Mouse (Mus musculus): ENCODE measurements at regions not wholly inside any gene's neighbourhood (a gene's known extent, or its start where the extent isn't known, plus 50 kb on each side); places are given as distances from the start of the nearest gene placed in this dataset.

DNA sequence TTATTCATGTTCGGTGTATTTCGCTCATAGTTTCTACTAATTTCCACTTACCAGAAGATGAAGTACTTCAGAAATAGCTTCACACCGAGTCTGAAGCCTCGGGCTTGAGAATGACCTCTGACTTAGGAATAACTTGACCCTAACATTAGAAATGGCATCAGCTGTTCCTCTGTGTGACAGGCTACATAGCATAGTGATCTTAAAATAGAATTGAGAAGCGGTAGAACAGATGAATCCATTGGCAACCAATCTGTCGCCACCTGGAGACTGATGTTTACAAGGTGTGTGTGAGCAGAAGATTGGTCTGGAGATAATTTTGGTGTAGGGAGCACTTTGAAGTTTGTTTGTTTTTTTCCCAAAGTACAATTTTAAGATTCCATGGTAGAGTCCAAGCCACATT, 60.9 kb upstream of the Ahi1 start:
- Histone ChIP-seq H3K9me3 (ENCODE audit: control insufficient read depth, low read length) (no peaks in the 10 kb centered on the region), H3K36me3 (ENCODE audit: control insufficient read depth, insufficient read depth, low read length) (no peaks in the 10 kb centered on the region), H3K9ac (ENCODE audit: low read length) (no peak overlapping the region), H3K4me1 (replicated peaks; ENCODE audit: control insufficient read depth, insufficient read depth, low read length) (no peaks in the 10 kb centered on the region), H3K4me2 (ENCODE audit: low read length) (no peak overlapping the region), H3K27me3 (replicated peaks; ENCODE audit: control insufficient read depth, insufficient read depth, low read length) (no peaks in the 10 kb centered on the region), H3K27ac (ENCODE audit: low read depth) (no peak overlapping the region), H3K4me3 (ENCODE audit: low read depth, low read length) (no peak overlapping the region)
- WGBS = 64% methylated on average over 6 of the region's 6 CpGs
- DNase-seq (ENCODE audit: low spot score) (no peak), ATAC-seq (replicated peaks; ENCODE audit: low FRiP score, low TSS enrichment, low read depth) (no peak)

DNA sequence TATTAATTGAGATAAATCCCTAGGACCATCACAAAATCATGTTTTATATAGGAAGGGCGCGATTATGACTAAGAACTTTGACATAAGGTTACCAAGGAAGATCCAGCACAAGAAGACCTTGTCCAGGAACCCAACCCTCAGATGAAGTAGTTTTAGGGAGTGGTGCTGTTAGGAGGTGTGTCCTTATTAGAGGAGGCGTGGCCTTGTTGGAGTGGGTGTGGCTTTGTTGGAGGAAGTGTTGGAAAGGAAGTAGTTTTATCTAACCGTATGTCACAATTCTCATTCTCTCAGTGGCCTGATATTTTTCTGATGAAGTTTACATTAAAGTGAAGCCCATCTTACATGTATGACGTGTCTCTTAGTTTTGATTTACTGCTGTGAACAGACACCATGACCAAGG, 68.7 kb upstream of the Ahi1 start:
- Histone ChIP-seq H3K9ac (ENCODE audit: low read length) (no peak overlapping the region), H3K4me3 (ENCODE audit: low read depth, low read length) (no peak overlapping the region), H3K4me1 (replicated peaks; ENCODE audit: control insufficient read depth, insufficient read depth, low read length) (no peaks in the 10 kb centered on the region), H3K9me3 (ENCODE audit: control insufficient read depth, low read length) (no peaks in the 10 kb centered on the region), H3K27me3 (replicated peaks; ENCODE audit: control insufficient read depth, insufficient read depth, low read length) (no peaks in the 10 kb centered on the region), H3K27ac (ENCODE audit: low read depth) (no peak overlapping the region), H3K36me3 (ENCODE audit: control insufficient read depth, insufficient read depth, low read length) (no peaks in the 10 kb centered on the region), H3K4me2 (ENCODE audit: low read length) (no peak overlapping the region)
- DNase-seq (ENCODE audit: low spot score) (no peak), ATAC-seq (replicated peaks; ENCODE audit: low FRiP score, low TSS enrichment, low read depth) (no peak)
- whole genome bisulfite sequencing = 89% methylated on average over 5 of the region's 5 CpGs

DNA sequence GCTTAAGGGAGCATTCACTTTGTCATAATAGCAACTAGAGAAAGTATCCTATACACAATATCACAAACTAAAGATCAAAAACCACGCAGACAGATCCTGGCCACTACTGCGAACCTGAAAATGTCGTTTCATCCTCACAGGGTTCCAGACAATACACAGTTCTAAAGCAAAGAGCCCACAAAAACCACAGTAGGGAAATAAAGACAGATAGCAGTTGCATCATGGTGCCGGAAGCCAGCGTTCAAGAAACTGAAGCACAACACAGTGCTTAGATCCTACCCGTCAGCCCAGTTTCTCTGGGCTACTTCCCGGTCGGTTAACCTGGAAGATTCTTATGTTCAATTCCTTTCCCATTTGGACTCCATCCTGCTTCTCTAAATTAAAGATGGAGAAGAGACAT, 69.7 kb upstream of the Ahi1 start:
- no peak for ATAC-seq (replicated peaks; ENCODE audit: low FRiP score, low TSS enrichment, low read depth)
- H3K4me3 ChIP-seq (ENCODE audit: low read depth, low read length) = no peak overlapping the region
- 86% methylated on average over 8 of the region's 8 CpGs for WGBS

DNA sequence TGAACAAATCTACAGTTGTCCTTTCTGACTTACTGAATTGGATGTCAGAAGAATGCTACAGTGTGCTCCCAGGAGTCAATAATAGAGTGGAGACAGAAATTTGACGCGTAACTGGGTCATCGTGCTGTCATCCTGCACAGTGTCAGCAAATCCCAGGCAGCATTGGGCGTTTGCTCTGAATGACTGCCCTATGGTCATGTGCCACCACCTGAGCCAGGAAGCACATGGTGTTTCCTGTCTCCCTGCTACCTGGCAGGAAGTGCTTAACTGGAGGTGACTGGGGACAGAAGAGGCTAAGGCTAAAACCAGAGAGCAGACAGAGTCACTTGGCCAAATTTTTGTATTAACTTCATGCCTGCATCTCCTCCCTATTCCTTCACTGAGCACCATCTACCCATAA, 72.1 kb upstream of the Ahi1 start:
- H3K4me2 ChIP-seq (ENCODE audit: low read length) = no peak overlapping the region
- WGBS = 89% methylated on average over 4 of the region's 4 CpGs
- H3K27me3 ChIP-seq (replicated peaks; ENCODE audit: control insufficient read depth, insufficient read depth, low read length) = no peaks in the 10 kb centered on the region
- H3K27ac ChIP-seq (ENCODE audit: low read depth) = no peak overlapping the region
- no peaks in the 10 kb centered on the region for H3K36me3 ChIP-seq (ENCODE audit: control insufficient read depth, insufficient read depth, low read length)
- DNase-seq (ENCODE audit: low spot score) (no peak), ATAC-seq (replicated peaks; ENCODE audit: low FRiP score, low TSS enrichment, low read depth) (no peak)
- H3K4me3 ChIP-seq (ENCODE audit: low read depth, low read length) = no peak overlapping the region
- no peak overlapping the region for H3K9ac ChIP-seq (ENCODE audit: low read length)
- H3K9me3 ChIP-seq (ENCODE audit: control insufficient read depth, low read length) = no peaks in the 10 kb centered on the region
- H3K4me1 ChIP-seq (replicated peaks; ENCODE audit: control insufficient read depth, insufficient read depth, low read length) = peaks cover 6% of the 10 kb centered on the region; the same call in 1 of the 2 replicates

More for the DNA sequence above, 69.7 kb upstream of the Ahi1 start:
- no peaks in the 10 kb centered on the region for H3K27me3 ChIP-seq (replicated peaks; ENCODE audit: control insufficient read depth, insufficient read depth, low read length)
- no peaks in the 10 kb centered on the region for H3K9me3 ChIP-seq (ENCODE audit: control insufficient read depth, low read length)
- DNase-seq (ENCODE audit: low spot score) = no peak
- H3K4me1 ChIP-seq (replicated peaks; ENCODE audit: control insufficient read depth, insufficient read depth, low read length) = no peaks in the 10 kb centered on the region
- no peaks in the 10 kb centered on the region for H3K36me3 ChIP-seq (ENCODE audit: control insufficient read depth, insufficient read depth, low read length)
- H3K9ac ChIP-seq (ENCODE audit: low read length) = no peak overlapping the region
- H3K4me2 ChIP-seq (ENCODE audit: low read length) = no peak overlapping the region
- no peak overlapping the region for H3K27ac ChIP-seq (ENCODE audit: low read depth)

DNA sequence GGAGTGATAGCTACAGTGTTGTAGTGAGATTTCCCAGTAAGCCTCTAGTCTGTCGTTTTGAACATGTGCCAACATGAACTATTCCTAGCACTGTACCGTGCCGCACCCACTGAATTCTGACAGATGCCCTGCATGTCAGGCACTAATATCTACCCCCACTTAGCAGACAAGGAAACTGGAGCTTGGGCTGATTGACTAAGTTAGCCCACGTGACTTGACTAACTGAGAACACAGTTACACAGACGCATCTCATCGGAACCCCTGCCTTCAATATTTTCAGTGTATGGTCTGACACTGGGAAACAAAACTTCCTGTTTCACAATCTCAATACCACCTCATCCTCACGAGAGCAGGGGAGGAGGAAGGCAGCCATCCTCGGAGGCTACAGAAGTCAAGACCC, 72.9 kb upstream of the Ahi1 start:
- Histone ChIP-seq H3K27ac (ENCODE audit: low read depth) (no peak overlapping the region), H3K4me3 (ENCODE audit: low read depth, low read length) (no peak overlapping the region), H3K4me2 (ENCODE audit: low read length) (no peak overlapping the region), H3K36me3 (ENCODE audit: control insufficient read depth, insufficient read depth, low read length) (no peaks in the 10 kb centered on the region), H3K4me1 (replicated peaks; ENCODE audit: control insufficient read depth, insufficient read depth, low read length) (peaks cover 6% of the 10 kb centered on the region; the same call in 1 of the 2 replicates), H3K27me3 (replicated peaks; ENCODE audit: control insufficient read depth, insufficient read depth, low read length) (no peaks in the 10 kb centered on the region), H3K9me3 (ENCODE audit: control insufficient read depth, low read length) (no peaks in the 10 kb centered on the region), H3K9ac (ENCODE audit: low read length) (no peak overlapping the region)
- WGBS = 75% methylated on average over 8 of the region's 8 CpGs
- DNase-seq (ENCODE audit: low spot score) (no peak), ATAC-seq (replicated peaks; ENCODE audit: low FRiP score, low TSS enrichment, low read depth) (no peak)

DNA sequence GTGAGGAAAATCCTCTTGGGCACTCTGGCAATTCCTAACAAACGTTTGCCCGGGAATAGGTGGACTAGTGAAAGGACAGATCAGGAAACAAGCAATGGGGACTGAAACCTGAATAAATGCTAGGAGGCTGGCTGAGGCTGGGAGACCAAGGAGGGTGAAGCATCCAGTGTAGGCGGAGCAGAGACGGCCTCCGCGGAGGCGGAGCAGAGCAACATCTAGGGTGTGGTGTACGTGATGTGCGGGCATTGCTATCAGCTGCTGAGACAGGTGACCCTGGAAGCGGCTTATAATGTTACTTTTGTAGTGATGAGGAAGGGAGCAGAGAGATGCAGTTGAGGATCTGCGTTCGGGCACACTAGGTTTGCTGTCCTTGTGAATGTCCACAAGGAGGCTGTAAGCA, 85.3 kb upstream of the Ahi1 start:
- DNase-seq (ENCODE audit: low spot score) = no peak
- no peak for ATAC-seq (replicated peaks; ENCODE audit: low FRiP score, low TSS enrichment, low read depth)
- Histone ChIP-seq H3K9ac (ENCODE audit: low read length) (no peak overlapping the region), H3K9me3 (ENCODE audit: control insufficient read depth, low read length) (no peaks in the 10 kb centered on the region), H3K4me1 (replicated peaks; ENCODE audit: control insufficient read depth, insufficient read depth, low read length) (no peaks in the 10 kb centered on the region), H3K27ac (ENCODE audit: low read depth) (no peak overlapping the region), H3K36me3 (ENCODE audit: control insufficient read depth, insufficient read depth, low read length) (no peaks in the 10 kb centered on the region), H3K4me2 (ENCODE audit: low read length) (no peak overlapping the region), H3K4me3 (ENCODE audit: low read depth, low read length) (no peak overlapping the region), H3K27me3 (replicated peaks; ENCODE audit: control insufficient read depth, insufficient read depth, low read length) (no peaks in the 10 kb centered on the region)
- WGBS = 87% methylated on average over 12 of the region's 12 CpGs

DNA sequence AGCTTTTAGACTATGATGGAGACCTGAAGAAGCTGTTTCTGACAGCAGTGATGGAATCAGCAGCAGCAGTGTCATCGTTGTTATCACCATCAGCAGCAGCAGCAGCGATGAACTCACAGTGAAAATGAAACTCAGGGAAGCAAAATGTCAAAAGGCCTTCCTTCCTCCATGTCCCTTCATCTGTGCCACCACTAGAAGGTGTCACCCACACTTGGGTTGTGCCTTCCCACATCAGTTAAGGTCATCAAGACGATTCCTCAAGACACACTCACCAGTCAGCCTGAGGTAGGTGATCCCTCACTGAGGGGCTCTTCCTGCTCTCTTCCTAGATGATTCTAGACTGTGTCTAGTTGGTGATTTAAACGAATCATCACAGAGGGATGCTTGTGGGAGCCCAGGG, 87.3 kb upstream of the Ahi1 start:
- WGBS = 78% methylated on average over 4 of the region's 4 CpGs
- Histone ChIP-seq H3K9ac (ENCODE audit: low read length) (no peak overlapping the region), H3K27ac (ENCODE audit: low read depth) (no peak overlapping the region), H3K27me3 (replicated peaks; ENCODE audit: control insufficient read depth, insufficient read depth, low read length) (no peaks in the 10 kb centered on the region), H3K4me3 (ENCODE audit: low read depth, low read length) (no peak overlapping the region), H3K9me3 (ENCODE audit: control insufficient read depth, low read length) (no peaks in the 10 kb centered on the region), H3K4me1 (replicated peaks; ENCODE audit: control insufficient read depth, insufficient read depth, low read length) (no peaks in the 10 kb centered on the region), H3K36me3 (ENCODE audit: control insufficient read depth, insufficient read depth, low read length) (no peaks in the 10 kb centered on the region), H3K4me2 (ENCODE audit: low read length) (no peak overlapping the region)
- ATAC-seq (replicated peaks; ENCODE audit: low FRiP score, low TSS enrichment, low read depth) (no peak), DNase-seq (ENCODE audit: low spot score) (no peak)

DNA sequence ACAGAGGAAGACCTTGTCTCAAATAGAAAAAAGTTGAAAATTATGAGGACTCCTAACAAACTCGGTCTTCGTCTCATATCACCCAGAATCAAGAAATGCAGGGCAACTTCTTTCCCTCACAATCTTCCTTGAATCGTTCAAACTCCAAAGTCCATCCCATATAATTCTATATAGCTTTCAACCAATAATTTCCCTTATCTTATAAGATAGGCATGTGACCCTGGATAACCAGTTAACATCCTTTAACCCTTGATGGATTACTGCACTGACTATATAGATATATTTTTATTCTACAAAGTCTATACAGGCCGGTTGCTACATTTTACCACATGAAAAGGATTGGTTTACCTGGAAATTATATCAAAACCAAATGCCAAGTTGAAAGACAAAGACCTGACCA, 94.9 kb upstream of the Ahi1 start:
- H3K27me3 ChIP-seq (replicated peaks; ENCODE audit: control insufficient read depth, insufficient read depth, low read length) = no peaks in the 10 kb centered on the region
- no peak overlapping the region for H3K27ac ChIP-seq (ENCODE audit: low read depth)
- no peak for DNase-seq (ENCODE audit: low spot score)
- no peak overlapping the region for H3K9ac ChIP-seq (ENCODE audit: low read length)
- H3K4me3 ChIP-seq (ENCODE audit: low read depth, low read length) = no peak overlapping the region
- no peak overlapping the region for H3K4me2 ChIP-seq (ENCODE audit: low read length)
- 86% methylated on average over 4 of the region's 4 CpGs for WGBS
- no peaks in the 10 kb centered on the region for H3K9me3 ChIP-seq (ENCODE audit: control insufficient read depth, low read length)
- no peaks in the 10 kb centered on the region for H3K36me3 ChIP-seq (ENCODE audit: control insufficient read depth, insufficient read depth, low read length)
- H3K4me1 ChIP-seq (replicated peaks; ENCODE audit: control insufficient read depth, insufficient read depth, low read length) = peaks cover 9% of the 10 kb centered on the region; the same call in 1 of the 2 replicates
- no peak for ATAC-seq (replicated peaks; ENCODE audit: low FRiP score, low TSS enrichment, low read depth)

DNA sequence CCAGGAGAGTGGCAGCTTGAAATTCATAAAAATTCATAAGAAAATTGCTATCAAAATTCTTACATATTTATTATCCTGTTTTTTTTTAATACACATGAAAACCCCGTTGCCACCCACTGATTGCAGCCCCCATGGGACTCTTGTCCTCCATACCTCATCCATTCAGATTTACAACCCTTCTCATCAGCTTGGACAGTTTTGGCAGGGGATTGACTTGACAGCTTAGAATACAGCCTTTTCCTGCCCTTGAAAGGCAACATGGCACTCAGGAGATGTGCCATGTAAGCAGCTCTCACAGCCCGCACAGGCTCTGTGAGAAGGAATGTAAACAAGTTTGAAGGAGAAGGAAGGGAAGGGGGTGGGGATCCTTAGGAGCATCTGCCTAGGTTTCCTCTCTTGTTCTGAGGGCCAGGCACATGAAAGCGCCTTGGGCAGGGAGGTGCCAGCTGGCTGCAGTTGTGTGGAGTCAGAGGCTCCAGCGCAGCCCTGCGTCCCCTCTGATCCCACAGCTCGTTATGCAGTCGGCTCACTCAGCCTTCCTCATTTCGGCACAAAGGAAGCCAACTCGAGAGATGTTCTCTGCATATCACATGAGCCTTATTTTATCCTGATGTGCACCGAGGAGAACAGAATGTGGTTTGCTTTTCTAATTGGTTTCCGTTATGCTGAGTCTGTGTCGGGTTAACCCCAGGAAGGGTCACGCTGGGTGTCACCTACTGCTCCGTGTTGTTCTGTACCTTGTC, 97.6 kb upstream of the Ahi1 start:
- 20% methylated on average over 14 of the region's 14 CpGs for WGBS
- Histone ChIP-seq H3K27ac (ENCODE audit: low read depth) (no peak overlapping the region; the same call in 1 of the 2 replicates), H3K9ac (ENCODE audit: low read length) (0 out of 2 replicates have a peak overlapping the region, but pooled peaks have one; percentile 29), H3K9me3 (ENCODE audit: control insufficient read depth, low read length) (no peaks in the 10 kb centered on the region), H3K36me3 (ENCODE audit: control insufficient read depth, insufficient read depth, low read length) (no peaks in the 10 kb centered on the region), H3K4me1 (replicated peaks; ENCODE audit: control insufficient read depth, insufficient read depth, low read length) (peaks cover 9% of the 10 kb centered on the region; the same call in 1 of the 2 replicates), H3K4me3 (ENCODE audit: low read depth, low read length) (0 out of 2 replicates have a peak overlapping the region, but pooled peaks have one; percentile 0), H3K4me2 (ENCODE audit: low read length) (peak overlapping the region; percentile 30), H3K27me3 (replicated peaks; ENCODE audit: control insufficient read depth, insufficient read depth, low read length) (no peaks in the 10 kb centered on the region)
- ATAC-seq (replicated peaks; ENCODE audit: low FRiP score, low TSS enrichment, low read depth) (0 out of 2 replicates have a peak, but pooled peaks have one; percentile 36), DNase-seq (ENCODE audit: low spot score) (peak; percentile 62)
